Mouse (Mus musculus): ENCODE measurements around the gene Chd9.

DNA sequence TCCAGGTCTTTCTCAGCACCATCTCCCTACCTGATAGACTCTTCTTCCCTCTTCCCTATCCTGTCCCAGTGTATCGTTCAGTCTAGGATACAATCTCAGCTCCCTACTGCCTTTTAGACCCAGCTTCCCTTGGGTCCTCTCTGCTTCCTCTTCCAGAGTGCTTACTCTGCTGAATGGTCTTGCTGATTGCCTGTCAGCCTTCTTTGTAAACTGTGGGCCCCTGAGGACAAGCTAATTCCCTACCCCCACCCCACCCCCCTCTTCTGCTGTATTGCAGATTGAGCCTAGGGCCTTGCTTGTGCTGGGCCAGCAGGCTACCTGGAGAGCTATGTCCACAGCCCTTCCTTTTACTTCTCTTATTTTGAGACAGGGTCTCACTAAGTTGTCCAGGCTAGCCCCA is 28.8 kb downstream of the Chd9 start:
- TF ChIP-seq CTCF (IDR thresholded peaks at IDR 0.05; ENCODE audit: extremely low read depth, insufficient read length, insufficient replicate concordance, low read depth, low read length) (no peak), POLR2A (IDR thresholded peaks at IDR 0.05; ENCODE audit: low read depth, low read length) (no peak)

Data from small intestine, adult 2 months (tissue).